In genomic region chr6:85340184-85340583, GRCm38 (mm10) we compare ENCODE assay signal across 20 mouse cellular contexts. TPM values are rescaled to one million over a fixed set of nuclear protein-coding genes. Genes with fewer than 3 reads are reported as not detected.
A peak's percentile ranks its signal among the peaks of the same experiment; 100 is the strongest.
DNase-seq lines count a peak whose midpoint lies in the region; ATAC-seq and TF ChIP-seq lines count a peak whose summit lies in the region.
"Had no signal": no experiment of that assay in that cellular context is flagged by ENCODE, and none has a peak within 500 bp of the region (broad histone marks: within the 10 kb centered on the region; RNA-seq: fewer than 3 reads in every experiment).

No protein-coding gene starts in this region.

- no peak overlapping the region for H3K27ac ChIP-seq in heart, adult 2 months
- no peak overlapping the region for H3K27ac ChIP-seq in stomach, postnatal 0 days (replicated peaks)
- no peak overlapping the region for H3K27ac ChIP-seq in heart, embryonic 11.5 days (ENCODE audit: low read depth, low read length)
- H3K27ac ChIP-seq: embryonic facial prominence, embryonic 13.5 days; embryonic facial prominence, embryonic 15.5 days; forebrain, embryonic 10.5 days; forebrain, embryonic 12.5 days had no signal

- H3K4me2 ChIP-seq in stomach, postnatal 0 days (replicated peaks; ENCODE audit: low read depth), result no peak overlapping the region
- H3K4me2 ChIP-seq in heart, embryonic 11.5 days, result no peak overlapping the region
- H3K4me2 ChIP-seq: embryonic facial prominence, embryonic 13.5 days; embryonic facial prominence, embryonic 15.5 days; forebrain, embryonic 12.5 days had no signal

- H3K4me3 ChIP-seq in heart, adult 2 months, result no peak overlapping the region
- H3K4me3 ChIP-seq in stomach, postnatal 0 days (ENCODE audit: low read depth, low read length), result no peak overlapping the region
- no peak overlapping the region for H3K4me3 ChIP-seq in heart, embryonic 11.5 days (ENCODE audit: low read depth, low read length)
- H3K4me3 ChIP-seq: embryonic facial prominence, embryonic 13.5 days; embryonic facial prominence, embryonic 15.5 days; erythroblast, embryonic 14.5 days; forebrain, embryonic 10.5 days; forebrain, embryonic 12.5 days had no signal

- H3K9ac ChIP-seq in heart, adult 2 months (ENCODE audit: low read depth, low read length), result no peak overlapping the region
- no peak overlapping the region for H3K9ac ChIP-seq in stomach, postnatal 0 days (ENCODE audit: low read length)
- no peak overlapping the region for H3K9ac ChIP-seq in heart, embryonic 11.5 days (ENCODE audit: low read depth, low read length)
- H3K9ac ChIP-seq: embryonic facial prominence, embryonic 13.5 days; embryonic facial prominence, embryonic 15.5 days; forebrain, embryonic 12.5 days had no signal

- no peak for TF ChIP-seq EP300 in heart, adult 2 months (IDR thresholded peaks at IDR 0.05; ENCODE audit: insufficient read depth, low read depth, low read length)
- TF ChIP-seq EP300 in stomach, postnatal 0 days (optimal IDR thresholded peaks at IDR 0.05), result no peak

- WGBS in heart, adult 2 months, result 76% methylated on average over 12 of the region's 12 CpGs
- WGBS in stomach, postnatal 0 days, result 64% methylated on average over 12 of the region's 12 CpGs
- 64% methylated on average over 12 of the region's 12 CpGs for WGBS in heart, embryonic 11.5 days (ENCODE audit: insufficient replicate concordance)

- intact Hi-C loops in heart, adult 2 months (cut with DNase I), result no loop called here

- no peaks in the 10 kb centered on the region for H3K27me3 ChIP-seq in heart, adult 2 months (ENCODE audit: control insufficient read depth, insufficient read depth, low read length)
- no peaks in the 10 kb centered on the region for H3K27me3 ChIP-seq in stomach, postnatal 0 days (ENCODE audit: control insufficient read depth, insufficient read depth, low read length)
- peaks cover 19% of the 10 kb centered on the region for H3K27me3 ChIP-seq in heart, embryonic 11.5 days (ENCODE audit: control insufficient read depth, insufficient read depth, low read length)
- H3K27me3 ChIP-seq: embryonic facial prominence, embryonic 13.5 days; embryonic facial prominence, embryonic 15.5 days had no signal

- no peaks in the 10 kb centered on the region; the same call in 1 of the 2 replicates for H3K79me2 ChIP-seq in heart, adult 2 months (replicated peaks; ENCODE audit: control insufficient read depth, insufficient read depth, low read length)

- no peak for TF ChIP-seq CTCF in heart, adult 2 months (IDR thresholded peaks at IDR 0.05)
- TF ChIP-seq CTCF in stomach, postnatal 0 days (IDR thresholded peaks at IDR 0.05; ENCODE audit: low read depth), result no peak

- DNase-seq in cerebellum, adult 9-10 months, result peak; percentile 38
- no peak for DNase-seq in cerebellum, postnatal 10 days
- peak; percentile 89 for DNase-seq in heart, adult 11 months
- DNase-seq in heart, adult 2 months, result no peak
- peak; percentile 12 for DNase-seq in stomach, postnatal 0 days (ENCODE audit: low spot score)
- DNase-seq: adrenal gland, adult 2 months; adrenal gland, postnatal 10 days; adrenal gland, postnatal 25 days; cerebellum, adult 18-20 months; cerebellum, postnatal 14 days; cerebellum, postnatal 36 days; embryo, embryonic 11 days had no signal

- H3K9me3 ChIP-seq in stomach, postnatal 0 days (ENCODE audit: control insufficient read depth, low read length), result no peaks in the 10 kb centered on the region
- no peaks in the 10 kb centered on the region for H3K9me3 ChIP-seq in heart, embryonic 11.5 days (replicated peaks; ENCODE audit: control insufficient read depth, low read length)
- H3K9me3 ChIP-seq: embryonic facial prominence, embryonic 13.5 days; embryonic facial prominence, embryonic 15.5 days; forebrain, embryonic 10.5 days; forebrain, embryonic 12.5 days had no signal

- H3K36me3 ChIP-seq in heart, adult 2 months (ENCODE audit: control insufficient read depth, insufficient read depth, low read length), result no peaks in the 10 kb centered on the region
- H3K36me3 ChIP-seq in stomach, postnatal 0 days (ENCODE audit: control insufficient read depth, insufficient read depth, low read length), result 0 out of 2 replicates have a peak, but pooled peaks cover 3% of the 10 kb centered on the region
- peaks cover 6% of the 10 kb centered on the region; the same call in 1 of the 2 replicates for H3K36me3 ChIP-seq in heart, embryonic 11.5 days (ENCODE audit: control insufficient read depth, insufficient read depth, low read length)
- H3K36me3 ChIP-seq: forebrain, embryonic 10.5 days; forebrain, embryonic 12.5 days had no signal

- H3K4me1 ChIP-seq in heart, adult 2 months (ENCODE audit: control insufficient read depth, insufficient read depth, low read length), result peaks cover 7% of the 10 kb centered on the region
- H3K4me1 ChIP-seq in stomach, postnatal 0 days (replicated peaks; ENCODE audit: control insufficient read depth, insufficient read depth), result no peaks in the 10 kb centered on the region
- no peaks in the 10 kb centered on the region for H3K4me1 ChIP-seq in heart, embryonic 11.5 days (ENCODE audit: control insufficient read depth, insufficient read depth, low read length)
- H3K4me1 ChIP-seq: embryonic facial prominence, embryonic 13.5 days; embryonic facial prominence, embryonic 15.5 days; forebrain, embryonic 12.5 days had no signal

- TF ChIP-seq POLR2A in heart, adult 2 months (IDR thresholded peaks at IDR 0.05; ENCODE audit: insufficient read depth, low read depth, low read length), result no peak

- ATAC-seq in stomach, postnatal 0 days (ENCODE audit: low FRiP score, low TSS enrichment), result no peak
- ATAC-seq in heart, embryonic 11.5 days (replicated peaks; ENCODE audit: insufficient number of reproducible peaks, low FRiP score, low TSS enrichment), result no peak
- ATAC-seq: forebrain, embryonic 14.5 days; forebrain, embryonic 16.5 days had no signal

RNA-seq across cellular contexts. Expression of gene Sfxn5, which starts 7.0 kb away (rescaled TPM):
- total RNA-seq in heart, adult 2 months (2021), result 1 to 10 TPM; 4.2 to 5.3 TPM
- polyA plus RNA-seq in heart, adult 2 months (2012; rRNA removed), result 4.9 and 5.9 TPM in 2 replicates
- 8.4 and 8.9 TPM in 2 replicates for polyA plus RNA-seq in stomach, postnatal 0 days (2015; fragmentation: Nextera tagmentation; extraction: Ambion mirVana)
- 3.6 and 5.6 TPM in 2 replicates for polyA plus RNA-seq in heart, embryonic 11.5 days (2014; fragmentation: Nextera tagmentation; extraction: Ambion mirVana)

RNA-seq across cellular contexts. Expression of gene Rab11fip5, which starts 34.2 kb away (rescaled TPM):
- total RNA-seq in heart, adult 2 months (2021), result 10 to 100 TPM; 59.3 to 73.9 TPM
- 41.6 and 55.0 TPM in 2 replicates for polyA plus RNA-seq in heart, adult 2 months (2012; rRNA removed)
- 7.6 and 8.3 TPM in 2 replicates for polyA plus RNA-seq in stomach, postnatal 0 days (2015; fragmentation: Nextera tagmentation; extraction: Ambion mirVana)
- 16.1 and 17.5 TPM in 2 replicates for polyA plus RNA-seq in heart, embryonic 11.5 days (2014; fragmentation: Nextera tagmentation; extraction: Ambion mirVana)

Comparison
In these comparisons a context has a peak if more than half of its experiments do, and no peak if none do; other contexts are left out.
1. DNase-seq: peak in cerebellum, adult 9-10 months (single experiment), heart, adult 11 months (single experiment) and stomach, postnatal 0 days (single experiment); none in cerebellum, postnatal 10 days (0 of 2) and heart, adult 2 months (0 of 2).